Mouse (Mus musculus): ENCODE measurements around the gene Hnf4a.

Hnf4a gene

GRCm38 (mm10) chr2:163546623-163547318 lies 40.2 kb downstream of the Hnf4a start:
- DNase-seq (ENCODE audit: extremely low spot score, low read depth, low spot score) = no peak

GRCm38 (mm10) chr2:163548822-163549221 lies 42.2 kb downstream of the Hnf4a start:
- DNase-seq (ENCODE audit: extremely low spot score, low read depth, low spot score) = no peak

GRCm38 (mm10) chr2:163549786-163550185 lies 43.2 kb downstream of the Hnf4a start:
- DNase-seq (ENCODE audit: extremely low spot score, low read depth, low spot score) = no peak

GRCm38 (mm10) chr2:163552518-163552929 lies 45.9 kb downstream of the Hnf4a start:
- no peak for DNase-seq (ENCODE audit: extremely low spot score, low read depth, low spot score)

GRCm38 (mm10) chr2:163554425-163554982 lies 47.9 kb downstream of the Hnf4a start:
- DNase-seq (ENCODE audit: extremely low spot score, low read depth, low spot score) = no peak

- no peak for DNase-seq (ENCODE audit: extremely low spot score, low read depth, low spot score)
Observed at GRCm38 (mm10) chr2:163554996-163555395, 48.4 kb downstream of the Hnf4a start.

GRCm38 (mm10) chr2:163555417-163555816 lies 48.8 kb downstream of the Hnf4a start:
- no peak for DNase-seq (ENCODE audit: extremely low spot score, low read depth, low spot score)

- no peak for DNase-seq (ENCODE audit: extremely low spot score, low read depth, low spot score)
Observed at GRCm38 (mm10) chr2:163558548-163558947, 51.9 kb downstream of the Hnf4a start.

- no peak for DNase-seq (ENCODE audit: extremely low spot score, low read depth, low spot score)
Observed at GRCm38 (mm10) chr2:163559236-163559635, 52.6 kb downstream of the Hnf4a start.

GRCm38 (mm10) chr2:163560247-163560646 lies 53.6 kb downstream of the Hnf4a start:
- DNase-seq (ENCODE audit: extremely low spot score, low read depth, low spot score) = no peak

- no peak for DNase-seq (ENCODE audit: extremely low spot score, low read depth, low spot score)
Observed at GRCm38 (mm10) chr2:163561258-163561948, 54.8 kb downstream of the Hnf4a start.

- peak; percentile 18 for DNase-seq (ENCODE audit: extremely low spot score, low read depth, low spot score)
Observed at GRCm38 (mm10) chr2:163564646-163565045, 58.0 kb downstream of the Hnf4a start.

- no peak for DNase-seq (ENCODE audit: extremely low spot score, low read depth, low spot score)
Observed at GRCm38 (mm10) chr2:163574321-163574720, 67.7 kb downstream of the Hnf4a start.

- no peak for DNase-seq (ENCODE audit: extremely low spot score, low read depth, low spot score)
Observed at GRCm38 (mm10) chr2:163575248-163575647, 68.6 kb downstream of the Hnf4a start.

GRCm38 (mm10) chr2:163577986-163578385 lies 71.4 kb downstream of the Hnf4a start:
- no peak for DNase-seq (ENCODE audit: extremely low spot score, low read depth, low spot score)

GRCm38 (mm10) chr2:163580069-163580945 lies 73.7 kb downstream of the Hnf4a start:
- DNase-seq (ENCODE audit: extremely low spot score, low read depth, low spot score) = no peak

GRCm38 (mm10) chr2:163583226-163584087 lies 76.8 kb downstream of the Hnf4a start:
- DNase-seq (ENCODE audit: extremely low spot score, low read depth, low spot score) = no peak

- DNase-seq (ENCODE audit: extremely low spot score, low read depth, low spot score) = no peak
Observed at GRCm38 (mm10) chr2:163584088-163584426, 77.4 kb downstream of the Hnf4a start.

- no peak for DNase-seq (ENCODE audit: extremely low spot score, low read depth, low spot score)
Observed at GRCm38 (mm10) chr2:163586384-163587261, 80.0 kb downstream of the Hnf4a start.

All from hindlimb bud, embryonic 11.5 days (tissue).